Mouse (Mus musculus) thymus, adult 2 months (tissue): ENCODE measurements around the gene Scap. TPM values are rescaled to one million over a fixed set of nuclear protein-coding genes. Genes with fewer than 3 reads are reported as not detected.

Experiments
- DNase-seq: peaks from one replicate; pipeline ENCODE4 v3.0.0; 2021
- H3K27ac ChIP-seq: fragments of 200-500 bp; 2 replicates; pipeline ENCODE4 v1.5.1; 2012; ENCODE audit warnings: low read length, control low read depth; ENCODE audit not compliant: control insufficient read depth, insufficient read depth
- H3K27me3 ChIP-seq: fragments of 200-500 bp; 2 replicates; pipeline ENCODE4 v1.6.1; 2012; ENCODE audit warnings: mild to moderate bottlenecking, low read length, moderate library complexity, mixed read lengths; ENCODE audit not compliant: control insufficient read depth, insufficient read depth
- H3K36me3 ChIP-seq: fragments of 200-500 bp; 2 replicates; pipeline ENCODE4 v1.6.1; 2012; ENCODE audit warnings: mild to moderate bottlenecking, low read length, moderate library complexity; ENCODE audit not compliant: control insufficient read depth, insufficient read depth
- H3K4me1 ChIP-seq: fragments of 200-500 bp; replicated peaks from 2 replicates; pipeline ENCODE4 v1.6.1; 2012; ENCODE audit warnings: low read length; ENCODE audit not compliant: control insufficient read depth, insufficient read depth
- H3K4me3 ChIP-seq: fragments of 200-500 bp; 2 replicates; pipeline ENCODE4 v1.5.1; 2012; ENCODE audit warnings: mild to moderate bottlenecking, low read length, control low read depth, moderate library complexity; ENCODE audit not compliant: control insufficient read depth, insufficient read depth
- CTCF ChIP-seq: fragments of 200-500 bp; IDR thresholded peaks from 2 replicates; pipeline ENCODE4 v1.5.1; 2012; ENCODE audit warnings: mild to moderate bottlenecking, control low read depth, low read length, moderate library complexity, borderline replicate concordance; ENCODE audit not compliant: control insufficient read depth, poor library complexity, insufficient read depth; ENCODE audit errors: extremely low read depth
- POLR2A ChIP-seq: fragments of 200-500 bp; IDR thresholded peaks from 2 replicates; pipeline ENCODE4 v1.6.1; 2012; ENCODE audit warnings: mild to moderate bottlenecking, low read length, control low read depth, moderate library complexity; ENCODE audit not compliant: control insufficient read depth, poor library complexity, insufficient read depth; ENCODE audit errors: extremely low read depth
- WGBS: fragments of 180-500 bp; shearing (Covaris S2); methylation state at CpG from one replicate; pipeline ENCODE4 v1.1.7; 2018; 5-methylcytosine and 5-hydroxymethylcytosine counted together
- polyA plus RNA-seq: library from polyadenylated mRNA; depleted of rRNA; stranded (reverse); fragments of >200 nt; gene quantifications from 2 replicates; pipeline ENCODE4 v1.2.3, GENCODE M21; 2012

The Scap gene
- polyA plus RNA-seq, 1 experiment, result 67.0 TPM

GRCm38 (mm10) chr9:110316503-110316902 lies 16.6 kb upstream of the Scap start:
- Histone ChIP-seq H3K27ac (no peak overlapping the region), H3K4me3 (no peak overlapping the region), H3K36me3 (peaks cover 8% of the 10 kb centered on the region), H3K27me3 (no peaks in the 10 kb centered on the region), H3K4me1 (no peaks in the 10 kb centered on the region)
- no peak for TF ChIP-seq CTCF
- no peak for TF ChIP-seq POLR2A
- no peak for DNase-seq
- 96% methylated on average over 8 of the region's 8 CpGs for WGBS

- no peaks in the 10 kb centered on the region for H3K27me3 ChIP-seq
- DNase-seq, result no peak
- TF ChIP-seq POLR2A (no peak), CTCF (no peak)
- no peak overlapping the region for H3K27ac ChIP-seq
- 96% methylated on average over 10 of the region's 10 CpGs for WGBS
- H3K4me3 ChIP-seq, result no peak overlapping the region
- peaks cover 8% of the 10 kb centered on the region for H3K36me3 ChIP-seq
- no peaks in the 10 kb centered on the region for H3K4me1 ChIP-seq
Measured at GRCm38 (mm10) chr9:110320769-110321168, 12.3 kb upstream of the Scap start.

- no peak for DNase-seq
- no peak for TF ChIP-seq POLR2A
- TF ChIP-seq CTCF, result no peak
- Histone ChIP-seq H3K4me1 (no peaks in the 10 kb centered on the region), H3K27ac (no peak overlapping the region), H3K27me3 (no peaks in the 10 kb centered on the region), H3K4me3 (no peak overlapping the region), H3K36me3 (peaks cover 8% of the 10 kb centered on the region)
Measured at GRCm38 (mm10) chr9:110322972-110323371, 10.1 kb upstream of the Scap start.

GRCm38 (mm10) chr9:110324181-110324580 lies 8.9 kb upstream of the Scap start:
- no peaks in the 10 kb centered on the region for H3K27me3 ChIP-seq
- peaks cover 8% of the 10 kb centered on the region for H3K36me3 ChIP-seq
- 93% methylated on average over 1 of the region's 1 CpGs for WGBS
- no peak for DNase-seq
- TF ChIP-seq CTCF, result no peak
- TF ChIP-seq POLR2A, result no peak
- H3K4me1 ChIP-seq, result peaks cover 7% of the 10 kb centered on the region
- no peak overlapping the region for H3K27ac ChIP-seq
- no peak overlapping the region for H3K4me3 ChIP-seq

- Histone ChIP-seq H3K4me3 (no peak overlapping the region), H3K27ac (no peak overlapping the region), H3K27me3 (no peaks in the 10 kb centered on the region), H3K4me1 (peaks cover 20% of the 10 kb centered on the region), H3K36me3 (no peaks in the 10 kb centered on the region)
- no peak for DNase-seq
- TF ChIP-seq CTCF (no peak), POLR2A (no peak)
- WGBS, result 57% methylated on average over 2 of the region's 2 CpGs
Measured at GRCm38 (mm10) chr9:110328178-110328577, 4.9 kb upstream of the Scap start.

DNA sequence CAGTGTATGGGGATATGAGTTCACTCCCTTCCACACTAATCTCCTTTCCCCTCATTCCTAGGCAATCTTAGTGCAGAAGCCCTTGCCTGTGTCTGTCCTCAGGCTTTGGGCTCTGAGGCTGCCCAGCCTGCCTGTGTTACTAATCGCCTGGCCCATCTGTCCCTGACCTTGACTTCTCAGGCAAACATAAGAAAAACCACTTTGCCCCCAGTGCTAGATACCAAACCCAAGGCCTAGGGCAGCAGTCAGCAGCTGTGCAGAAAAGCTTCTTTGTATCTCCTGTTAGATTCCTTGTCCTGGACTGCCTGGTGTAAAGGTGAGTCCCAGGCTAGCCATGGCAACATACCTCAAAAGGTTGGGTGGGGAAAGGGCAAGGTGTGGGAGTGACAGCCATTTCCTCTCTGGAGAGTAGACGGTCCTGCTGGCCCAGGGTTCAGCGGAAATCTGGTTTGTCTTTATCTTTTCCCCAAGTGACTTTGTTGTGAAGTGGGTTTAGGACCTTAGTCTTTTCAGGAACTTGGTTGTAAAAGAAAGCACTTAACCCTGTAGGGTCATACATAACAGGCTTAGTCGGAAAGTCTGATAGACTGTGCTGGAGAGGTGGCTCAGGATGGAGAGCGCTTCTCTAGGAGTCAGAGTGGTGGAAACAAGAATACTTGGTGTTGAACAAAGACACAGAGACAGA lies 4.0 kb upstream of the Scap start:
- peak; percentile 10 for DNase-seq
- TF ChIP-seq POLR2A, result no peak
- no peak for TF ChIP-seq CTCF
- H3K4me3 ChIP-seq, result peak overlapping the region; percentile 40
- peaks cover 22% of the 10 kb centered on the region for H3K4me1 ChIP-seq
- no peaks in the 10 kb centered on the region for H3K36me3 ChIP-seq
- peak overlapping the region; percentile 36; the same call in 1 of the 2 replicates for H3K27ac ChIP-seq
- no peaks in the 10 kb centered on the region for H3K27me3 ChIP-seq
- 16% methylated on average over 5 of the region's 5 CpGs for WGBS
